Mouse (Mus musculus) liver, embryonic 11.5 days (tissue): Measurements from ENCODE around the gene Rrp9. TPM values are rescaled to one million over a fixed set of nuclear protein-coding genes. Genes with fewer than 3 reads are reported as not detected.

ENCODE experiments used
- polyA plus RNA-seq: library from polyadenylated mRNA; unstranded; fragments of >200 nt; fragmentation: Nextera tagmentation; extraction: Ambion mirVana; gene quantifications from 2 replicates; pipeline ENCODE4 v1.2.1, GENCODE M21; 2014

Gene Rrp9
- polyA plus RNA-seq, 1 experiment from 2014 or later, result 92.8 TPM

Other genes starting within 250 kb of the Rrp9 start
- gene Alas1, start 227.3 kb upstream of the Rrp9 start, polyA plus RNA-seq, result 57.4 and 67.9 TPM in 2 replicates
- gene Poc1a, start 194.9 kb upstream of the Rrp9 start, polyA plus RNA-seq, result 36.6 and 39.0 TPM in 2 replicates
- gene Dusp7, start 107.3 kb upstream of the Rrp9 start, polyA plus RNA-seq, result 17.8 and 18.1 TPM in 2 replicates
- gene Rpl29, start 46.5 kb upstream of the Rrp9 start, polyA plus RNA-seq, result 1,192 and 1,256 TPM in 2 replicates
- gene Acy1, start 37.6 kb upstream of the Rrp9 start, polyA plus RNA-seq, result 51.1 and 52.3 TPM in 2 replicates
- 19.5 and 19.7 TPM in 2 replicates for gene Abhd14b, start 28.5 kb upstream of the Rrp9 start, polyA plus RNA-seq
- gene Abhd14a, start 28.3 kb upstream of the Rrp9 start, polyA plus RNA-seq, result 53.6 and 54.0 TPM in 2 replicates
- 62.4 and 63.2 TPM in 2 replicates for gene Pcbp4, start 22.7 kb upstream of the Rrp9 start, polyA plus RNA-seq
- 0.11 TPM in 1 of 2 replicates, not detected in the other for gene Gpr62, start 10.0 kb upstream of the Rrp9 start, polyA plus RNA-seq
- 1.5 and 1.6 TPM in 2 replicates for gene Parp3, start 986 bp downstream of the Rrp9 start, polyA plus RNA-seq
- gene Iqcf1, start 24.0 kb downstream of the Rrp9 start, polyA plus RNA-seq, result not detected in 2 replicates
- not detected in 2 replicates for gene Iqcf5, start 38.6 kb downstream of the Rrp9 start, polyA plus RNA-seq
- not detected in 2 replicates for gene Iqcf3, start 85.7 kb downstream of the Rrp9 start, polyA plus RNA-seq
- not detected in 2 replicates for gene Iqcf4, start 95.0 kb downstream of the Rrp9 start, polyA plus RNA-seq
- gene Iqcf6, start 150.6 kb downstream of the Rrp9 start, polyA plus RNA-seq, result not detected in 2 replicates
- gene Grm2, start 180.1 kb downstream of the Rrp9 start, polyA plus RNA-seq, result not detected in 2 replicates
- 29.3 and 33.1 TPM in 2 replicates for gene Tex264, start 210.0 kb downstream of the Rrp9 start, polyA plus RNA-seq